Mouse (Mus musculus) cerebellum, adult (tissue): ENCODE results near the gene Rngtt.

Experiments used
- ATAC-seq: cut with Nextera tagmentation; 2 replicates; pipeline ENCODE4 v1.9.2; 2017; ENCODE audit warnings: mild to moderate bottlenecking, moderate library complexity, mixed read lengths; ENCODE audit not compliant: insufficient number of reproducible peaks, low FRiP score, low TSS enrichment

The Rngtt gene

DNA sequence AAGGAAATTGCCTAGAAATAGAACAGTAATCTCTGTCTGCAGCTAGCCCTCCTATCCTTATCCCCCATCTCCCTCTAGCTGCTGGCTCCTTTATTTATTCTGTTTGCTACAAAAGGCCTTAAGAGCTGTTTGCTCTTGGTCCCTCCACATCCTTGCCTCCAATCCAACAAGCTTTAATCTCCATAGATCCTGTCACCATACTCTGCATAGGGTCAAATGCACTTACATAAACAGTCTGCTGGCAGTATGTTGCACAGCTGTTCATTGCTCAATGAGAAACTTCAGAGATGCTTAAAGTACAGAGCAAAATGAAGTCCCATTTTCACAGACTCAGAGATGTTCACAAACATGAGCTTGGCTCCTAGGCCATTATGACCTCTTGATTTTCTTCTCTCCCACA is 196.5 kb downstream of the Rngtt start:
- ATAC-seq, result no peak

DNA sequence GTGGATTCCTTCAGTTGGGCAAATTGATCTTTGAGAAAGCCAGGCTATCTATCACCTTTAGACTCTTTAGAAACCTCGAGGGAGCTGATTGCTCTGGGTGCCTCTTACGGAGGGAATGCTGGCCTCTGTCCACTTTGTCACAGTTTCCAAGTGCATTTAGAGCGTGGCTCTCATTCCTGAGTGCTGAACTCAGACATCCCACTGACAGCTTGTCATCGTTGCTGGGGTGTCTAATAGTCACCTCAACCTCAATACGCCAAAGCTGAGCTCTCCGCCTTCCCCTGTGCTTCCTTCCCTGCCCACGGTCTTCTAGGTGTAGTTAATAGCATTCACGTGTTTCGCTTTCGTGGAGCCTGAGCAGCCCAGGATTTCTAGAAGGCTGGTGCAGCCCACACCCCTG is 200.4 kb downstream of the Rngtt start:
- no peak for ATAC-seq

DNA sequence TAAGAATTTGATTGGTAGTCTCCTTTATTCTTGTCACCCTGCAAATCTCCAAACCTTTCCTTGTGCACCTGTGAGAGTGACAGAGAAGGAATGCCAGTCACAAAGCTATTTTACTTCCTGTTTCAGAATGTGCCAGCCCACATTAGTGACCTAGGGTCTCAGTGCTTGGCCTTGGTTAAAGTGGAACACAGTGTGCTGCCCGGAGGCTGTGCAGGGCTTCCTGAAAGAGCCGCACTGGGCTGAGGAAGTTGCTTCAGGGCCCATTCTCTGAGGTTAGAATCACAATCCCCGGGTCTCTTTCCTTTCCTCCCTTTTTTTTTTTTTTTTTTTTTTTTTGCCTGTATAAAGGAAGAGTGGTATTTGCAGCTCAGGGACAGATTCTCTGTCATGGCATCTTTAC is 203.3 kb downstream of the Rngtt start:
- no peak for ATAC-seq

DNA sequence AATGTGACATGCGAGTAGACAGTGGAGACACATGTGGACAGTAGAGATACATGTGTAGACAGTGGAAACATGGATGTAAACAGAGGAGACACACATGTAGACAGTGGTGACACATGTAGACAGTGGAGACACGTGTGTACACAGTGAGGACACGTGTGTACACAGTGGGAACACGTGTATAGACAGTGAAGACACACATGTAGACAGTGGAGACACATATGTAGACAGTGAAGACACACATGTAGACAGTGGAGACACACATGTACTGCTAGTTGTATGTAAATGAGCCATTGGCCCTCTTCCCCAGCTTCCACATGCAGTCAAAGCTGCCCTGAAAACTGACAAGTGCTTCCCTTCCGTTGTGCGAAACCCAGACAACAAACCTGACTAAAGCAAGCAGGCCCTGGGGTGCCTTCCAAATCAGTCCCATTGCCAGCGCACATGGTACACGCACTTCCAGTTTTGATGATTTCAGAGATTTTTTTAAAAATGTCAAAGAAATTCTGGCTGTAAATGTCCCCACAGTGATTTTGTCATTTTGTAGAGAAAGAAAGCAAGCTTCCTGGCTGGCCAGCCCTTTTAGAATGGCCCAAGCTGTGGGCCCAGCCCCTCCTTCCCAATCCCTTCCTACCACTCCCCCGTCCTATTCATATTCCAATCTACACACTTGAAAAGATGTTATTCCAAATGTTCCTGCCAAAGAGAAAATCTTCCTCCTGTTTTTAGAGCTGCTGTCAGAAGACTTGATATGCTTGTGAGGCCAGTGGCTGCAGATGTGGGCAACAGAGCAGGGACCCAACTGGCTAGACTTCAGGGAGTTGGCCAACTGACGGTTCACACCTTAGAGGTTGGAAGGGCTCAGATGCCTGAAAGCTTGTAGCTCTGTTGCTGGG is 204.2 kb downstream of the Rngtt start:
- ATAC-seq, result no peak

DNA sequence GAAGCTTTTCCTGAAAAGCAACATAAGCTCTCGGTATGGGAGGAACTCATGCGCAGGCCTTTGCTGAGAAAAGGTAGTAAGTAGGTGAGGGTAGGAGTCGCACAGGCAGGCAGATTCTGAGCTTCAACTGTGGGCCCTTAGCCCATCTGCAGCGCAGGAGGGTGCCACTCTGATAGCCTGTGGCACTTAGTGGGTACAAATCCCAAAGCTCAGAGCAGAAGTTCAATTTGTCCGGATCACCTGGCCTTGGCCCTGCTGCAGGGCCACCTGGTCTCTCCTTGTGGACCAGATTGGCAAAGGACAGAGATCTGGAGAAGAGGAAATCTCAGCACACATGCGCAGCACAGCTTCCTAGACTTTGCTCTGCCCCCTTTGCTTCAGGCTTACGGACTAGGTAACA is 210.1 kb downstream of the Rngtt start:
- ATAC-seq, result peak; percentile 53

DNA sequence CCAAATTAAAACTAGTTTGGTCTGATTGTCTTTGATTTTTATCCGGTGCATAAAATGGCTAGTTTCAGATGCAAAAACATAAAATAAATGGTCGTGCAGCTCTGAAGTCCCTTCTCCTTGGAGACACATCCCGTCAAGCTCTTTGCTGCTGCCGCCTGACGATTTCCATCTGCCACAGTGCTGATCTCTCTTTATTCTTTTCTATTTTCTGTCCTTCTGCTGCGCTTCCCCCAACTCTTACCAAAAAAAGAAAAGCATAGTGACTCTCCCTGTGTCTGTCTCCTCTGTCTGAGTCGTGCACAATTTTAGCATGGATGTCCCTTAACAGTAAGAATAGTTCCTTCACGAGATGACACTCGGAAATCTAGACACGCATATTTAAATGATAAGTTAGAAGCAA is 210.8 kb downstream of the Rngtt start:
- no peak for ATAC-seq

DNA sequence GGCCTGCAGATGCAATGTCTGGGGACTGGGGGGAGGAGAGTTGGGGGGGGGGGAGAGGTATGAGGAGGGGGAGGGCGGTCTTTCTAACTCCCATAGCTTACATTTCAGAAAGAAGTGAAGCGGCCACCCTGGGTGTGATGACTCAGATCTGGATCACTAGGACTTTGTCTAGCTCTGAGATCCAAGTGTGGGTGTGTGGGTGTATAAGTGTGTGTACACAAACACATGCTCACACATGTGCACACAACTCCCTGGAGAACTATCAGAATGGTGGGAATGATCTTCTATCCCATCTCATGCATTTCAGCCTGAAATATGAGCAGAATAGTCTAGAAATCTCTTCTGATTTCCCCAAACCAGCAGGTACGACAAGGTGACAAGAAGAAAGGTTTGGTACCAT is 213.7 kb downstream of the Rngtt start:
- no peak for ATAC-seq

DNA sequence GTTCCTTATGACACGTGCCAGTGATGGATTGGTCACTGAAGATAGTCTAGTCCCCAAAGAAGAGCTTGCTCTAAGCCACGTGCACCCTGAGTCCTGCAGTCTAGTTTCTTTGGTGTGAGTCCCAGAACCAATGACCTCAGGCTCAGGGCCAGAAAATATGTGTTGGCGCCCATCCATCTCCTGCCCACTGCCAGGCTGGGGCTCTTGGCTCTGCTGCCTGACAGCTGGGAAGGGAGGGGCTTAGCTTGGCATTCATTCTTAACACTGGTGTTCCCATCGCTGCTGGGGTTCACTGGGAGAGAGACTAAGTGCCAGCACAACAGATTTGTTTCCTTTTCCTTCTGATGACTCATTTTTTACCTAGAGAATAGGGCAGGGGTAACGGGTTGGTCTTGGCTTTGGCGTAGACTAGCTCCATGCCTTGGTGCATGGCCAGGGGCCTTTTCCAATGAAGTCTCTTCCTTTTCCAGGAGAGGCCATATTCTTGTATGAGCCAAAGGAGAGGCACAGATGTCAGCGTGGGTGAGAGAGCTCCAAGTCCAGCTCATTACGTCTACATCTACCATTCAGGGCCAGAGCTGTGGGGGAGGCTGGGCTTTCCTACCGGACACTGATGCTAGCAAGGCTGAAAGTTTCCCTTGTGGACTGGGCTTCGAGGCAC is 214.5 kb downstream of the Rngtt start:
- ATAC-seq, result peak; percentile 84

DNA sequence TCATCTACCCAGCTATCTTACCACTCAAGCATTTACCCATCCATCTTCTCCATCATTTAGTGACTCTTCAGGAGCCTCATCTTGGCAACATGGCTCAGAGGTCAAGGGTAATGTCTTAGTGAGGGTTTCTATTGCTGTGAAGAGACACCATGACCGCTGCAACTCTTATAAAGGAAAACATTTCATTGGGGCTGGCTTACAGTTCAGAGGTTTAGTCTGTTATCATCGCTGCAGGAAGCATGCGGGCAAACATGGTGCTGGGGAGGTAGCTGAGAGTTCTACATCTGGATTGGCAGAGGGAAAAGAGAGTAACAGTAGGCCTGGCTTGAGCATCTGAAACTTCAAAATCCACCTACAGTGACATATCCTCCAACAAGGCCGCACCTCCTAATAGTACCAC is 215.2 kb downstream of the Rngtt start:
- ATAC-seq, result no peak

DNA sequence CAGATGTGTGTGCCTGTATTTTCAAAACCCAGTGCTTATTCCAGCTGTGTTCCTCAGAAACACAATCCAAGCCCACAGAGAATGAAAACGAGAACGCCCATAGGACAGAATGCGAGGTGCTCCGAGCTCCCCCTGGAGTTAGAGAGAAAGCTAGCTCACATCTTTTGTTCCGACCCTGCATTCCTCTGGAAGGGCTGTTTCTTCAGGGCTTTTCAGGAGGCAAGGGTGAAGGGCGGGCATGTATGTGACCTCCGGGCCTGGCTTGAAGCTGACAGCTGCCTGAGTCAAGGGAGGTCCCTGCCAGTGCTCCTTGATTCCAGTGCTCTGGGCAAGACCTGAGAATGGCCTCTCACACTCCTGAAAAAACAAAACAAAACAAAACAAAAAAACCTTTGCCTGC is 216.0 kb downstream of the Rngtt start:
- ATAC-seq, result no peak

DNA sequence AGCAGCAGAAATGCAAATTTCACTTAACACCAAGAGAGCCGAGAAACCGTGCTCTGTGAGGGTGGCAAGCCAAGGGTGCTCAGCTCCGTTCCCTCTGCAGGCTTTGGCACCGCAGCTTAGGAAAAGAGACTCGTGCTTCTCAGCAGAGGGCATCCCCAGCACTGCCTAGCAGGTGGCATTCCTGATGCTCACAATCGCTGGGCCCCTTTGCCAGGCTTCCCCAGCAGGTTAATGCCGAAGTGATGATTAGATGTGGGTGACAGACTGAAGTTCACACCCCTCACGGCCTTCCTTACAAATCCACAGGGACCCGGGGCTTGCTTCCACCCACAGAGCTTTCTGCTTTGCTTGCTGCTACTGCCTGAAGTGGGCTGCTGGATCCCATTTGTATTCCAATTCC is 216.6 kb downstream of the Rngtt start:
- ATAC-seq, result no peak

DNA sequence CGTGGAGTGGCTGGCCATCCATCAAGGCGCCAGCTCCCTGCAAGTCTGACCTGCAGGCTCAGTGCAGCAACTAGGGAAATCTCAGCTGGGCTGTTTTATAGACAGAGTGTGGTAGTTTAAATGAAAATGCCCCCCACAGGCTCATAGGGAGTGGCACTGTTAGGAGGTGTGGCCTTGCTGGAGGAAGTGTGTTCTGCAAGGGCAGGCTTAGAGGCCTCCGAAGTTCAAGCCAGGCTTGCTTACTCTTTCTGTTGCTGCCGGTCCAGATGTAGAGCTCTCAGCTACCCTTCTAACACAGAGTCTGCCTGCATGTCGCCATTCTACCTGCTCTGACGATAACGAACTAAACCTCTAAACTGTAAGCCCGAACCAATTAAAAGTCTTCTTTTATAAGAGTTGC is 222.5 kb downstream of the Rngtt start:
- no peak for ATAC-seq

DNA sequence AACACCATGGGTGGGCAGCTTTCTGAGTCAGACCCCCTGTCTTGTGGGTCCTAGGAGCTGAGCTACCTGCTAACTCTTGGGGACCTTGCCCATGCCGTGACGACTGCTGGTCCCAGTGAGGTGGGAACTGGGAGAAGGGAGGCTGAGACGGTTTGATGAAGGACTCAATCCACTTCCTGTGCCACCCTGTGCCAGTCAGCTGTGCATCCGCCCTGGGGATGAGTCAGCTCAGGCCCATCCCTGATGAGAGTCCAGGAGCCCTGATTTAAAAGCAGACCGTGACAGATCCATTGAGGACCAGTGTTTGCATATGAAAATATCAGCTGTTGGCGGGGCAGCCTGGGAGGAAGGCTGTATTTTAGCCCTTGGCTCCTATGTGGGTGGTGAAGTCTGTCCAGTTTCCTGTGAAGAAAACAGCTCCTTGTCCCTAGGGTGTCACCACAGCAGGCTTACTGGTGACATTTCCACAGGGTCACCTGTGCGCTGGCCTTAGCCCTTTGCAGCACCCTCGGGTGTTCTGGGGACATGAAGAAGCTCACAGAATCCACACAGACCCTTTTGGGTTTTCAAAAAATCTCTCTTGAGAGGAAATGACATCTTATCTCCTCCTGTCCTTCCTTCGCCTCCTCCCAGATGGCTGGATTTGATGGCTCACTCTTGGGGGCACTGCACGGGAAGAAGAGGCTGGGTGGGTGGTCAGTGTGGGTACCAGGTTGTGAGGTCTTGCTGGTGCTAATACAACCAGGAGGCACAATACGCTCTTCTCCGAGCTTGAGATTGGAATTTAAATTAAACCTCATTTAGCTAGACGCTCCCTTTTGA is 234.9 kb downstream of the Rngtt start:
- ATAC-seq, result no peak

DNA sequence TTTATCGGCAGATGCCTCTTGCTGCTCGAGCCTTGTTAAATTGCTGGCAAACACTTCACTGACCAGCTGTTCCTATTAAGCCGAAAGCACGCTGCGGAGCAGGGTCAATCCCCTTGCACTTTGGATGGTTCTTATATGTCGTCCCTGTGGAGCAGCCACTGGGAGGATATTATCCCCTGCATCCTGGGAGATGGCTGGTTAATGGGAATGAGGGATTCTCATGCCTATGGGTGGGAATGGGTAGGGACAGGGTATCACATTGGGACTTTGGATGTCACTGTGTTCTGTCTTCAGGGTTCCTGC is 235.4 kb downstream of the Rngtt start:
- ATAC-seq, result 0 out of 2 replicates have a peak, but pooled peaks have one; percentile 15

DNA sequence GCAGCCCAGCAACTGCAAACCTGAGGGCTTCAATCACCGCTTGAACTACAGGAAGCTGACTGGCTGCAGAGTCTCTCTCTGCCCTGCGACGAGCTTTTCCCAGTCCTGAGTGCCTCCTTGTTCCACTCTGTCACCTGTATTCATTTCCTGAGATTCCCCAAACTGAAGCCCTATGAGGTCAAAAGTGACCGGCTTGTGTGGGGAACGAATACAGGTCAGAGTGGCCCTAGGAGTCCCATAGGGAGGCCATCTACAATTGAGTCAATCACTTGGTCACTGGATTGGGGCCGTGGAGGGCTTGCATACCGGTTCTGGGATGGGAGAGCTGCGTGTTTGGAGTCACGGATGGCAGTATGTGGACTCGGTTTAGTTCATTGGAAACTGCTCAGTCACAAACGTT is 236.2 kb downstream of the Rngtt start:
- no peak for ATAC-seq

DNA sequence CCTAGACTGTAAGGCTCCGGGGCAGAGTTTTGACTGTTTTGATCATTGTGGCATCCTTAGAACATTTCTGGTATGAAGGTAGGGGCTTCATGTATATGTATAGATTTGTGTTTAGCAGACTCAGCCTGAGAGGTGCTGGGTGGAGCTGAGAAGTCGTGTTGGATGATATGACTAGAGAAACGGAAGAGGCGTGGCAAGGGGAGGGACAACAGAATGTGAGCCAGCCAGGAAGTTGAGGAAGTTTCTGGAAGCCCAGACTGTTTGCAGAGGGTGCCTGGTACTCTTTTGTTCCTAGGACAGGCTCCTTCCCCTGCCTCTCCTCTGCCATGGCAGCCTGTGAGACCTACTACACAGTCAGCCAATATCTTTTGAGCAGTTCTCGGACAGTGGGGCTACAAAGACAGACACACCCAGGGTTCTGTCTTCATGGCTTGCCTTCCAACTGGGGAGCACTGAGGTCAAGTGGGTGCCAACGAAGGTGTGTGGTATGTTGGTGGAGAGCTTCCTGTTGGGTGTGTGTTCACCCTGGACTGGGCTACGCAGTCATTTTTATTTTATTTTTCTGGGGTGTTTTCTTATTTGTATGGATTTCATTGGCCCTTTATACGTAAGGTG is 237.3 kb downstream of the Rngtt start:
- no peak for ATAC-seq

DNA sequence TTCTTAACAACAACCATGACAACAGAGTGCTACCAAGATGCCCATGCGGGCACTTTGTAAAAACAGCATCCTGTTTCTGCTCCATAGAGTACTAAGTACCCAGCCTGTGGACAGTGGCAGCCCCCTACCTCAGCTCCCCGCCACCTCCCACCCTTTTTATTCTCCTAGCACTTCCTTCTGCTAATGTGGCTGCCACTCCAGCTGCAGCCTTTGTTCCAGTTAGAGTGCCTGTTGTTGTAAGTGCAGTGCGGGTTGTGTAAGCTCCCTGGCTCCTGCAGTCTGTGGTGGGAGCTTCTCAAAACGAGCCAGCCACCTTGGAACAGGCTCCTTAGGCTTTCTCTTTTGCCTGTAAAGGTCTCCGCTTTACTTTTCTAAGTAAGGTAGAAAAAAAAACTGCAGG is 239.5 kb downstream of the Rngtt start:
- ATAC-seq, result no peak
